Mouse (Mus musculus): Measurements from ENCODE around the gene Lrrc28.

Gene Lrrc28

GRCm38 (mm10) chr7:67644833-67645680 lies at the start of gene Lrrc28:
Gene Lrrc28 (minus strand): TSS chr7:67645268.
- WGBS = under 1% methylated on average over 55 of the region's 55 CpGs

GRCm38 (mm10) chr7:67692791-67693538 lies 47.9 kb upstream of the Lrrc28 start:
- 93% methylated on average over 23 of the region's 23 CpGs for WGBS

- WGBS = 84% methylated on average over 3 of the region's 3 CpGs
Measured at GRCm38 (mm10) chr7:67692141-67692540, 47.1 kb upstream of the Lrrc28 start.

GRCm38 (mm10) chr7:67691036-67691435 lies 46.0 kb upstream of the Lrrc28 start:
- WGBS = 82% methylated on average over 6 of the region's 6 CpGs

GRCm38 (mm10) chr7:67689793-67690192 lies 44.7 kb upstream of the Lrrc28 start:
- 77% methylated on average over 7 of the region's 7 CpGs for WGBS

GRCm38 (mm10) chr7:67688281-67688680 lies 43.2 kb upstream of the Lrrc28 start:
- WGBS = 32% methylated on average over 3 of the region's 3 CpGs

GRCm38 (mm10) chr7:67686545-67686944 lies 41.5 kb upstream of the Lrrc28 start:
- WGBS = 89% methylated on average over 3 of the region's 3 CpGs

GRCm38 (mm10) chr7:67683006-67683405 lies 37.9 kb upstream of the Lrrc28 start:
- WGBS = 88% methylated on average over 16 of the region's 16 CpGs

GRCm38 (mm10) chr7:67681078-67681477 lies 36.0 kb upstream of the Lrrc28 start:
- 68% methylated on average over 9 of the region's 9 CpGs for WGBS

- WGBS = 97% methylated on average over 16 of the region's 16 CpGs
Measured at GRCm38 (mm10) chr7:67678878-67679499, 33.9 kb upstream of the Lrrc28 start.

- 87% methylated on average over 5 of the region's 5 CpGs for WGBS
Measured at GRCm38 (mm10) chr7:67673656-67674055, 28.6 kb upstream of the Lrrc28 start.

GRCm38 (mm10) chr7:67672650-67673049 lies 27.6 kb upstream of the Lrrc28 start:
- WGBS = 2% methylated on average over 10 of the region's 10 CpGs

GRCm38 (mm10) chr7:67670965-67671364 lies 25.9 kb upstream of the Lrrc28 start:
- 81% methylated on average over 1 of the region's 1 CpGs for WGBS

GRCm38 (mm10) chr7:67663981-67664694 lies 19.1 kb upstream of the Lrrc28 start:
- 79% methylated on average over 14 of the region's 14 CpGs for WGBS

GRCm38 (mm10) chr7:67662424-67662823 lies 17.4 kb upstream of the Lrrc28 start:
- 94% methylated on average over 5 of the region's 5 CpGs for WGBS

GRCm38 (mm10) chr7:67658110-67658509 lies 13.0 kb upstream of the Lrrc28 start:
- 84% methylated on average over 4 of the region's 4 CpGs for WGBS

GRCm38 (mm10) chr7:67655186-67655585 lies 10.1 kb upstream of the Lrrc28 start:
- WGBS = 55% methylated on average over 1 of the region's 1 CpGs

- 56% methylated on average over 7 of the region's 7 CpGs for WGBS
Measured at GRCm38 (mm10) chr7:67654668-67655067, 9.6 kb upstream of the Lrrc28 start.

- WGBS = 55% methylated on average over 5 of the region's 5 CpGs
Measured at GRCm38 (mm10) chr7:67652211-67652610, 7.1 kb upstream of the Lrrc28 start.

- WGBS = 72% methylated on average over 4 of the region's 4 CpGs
Measured at GRCm38 (mm10) chr7:67648376-67648775, 3.3 kb upstream of the Lrrc28 start.

- WGBS = 10% methylated on average over 5 of the region's 5 CpGs
Measured at GRCm38 (mm10) chr7:67647277-67647676, 2.2 kb upstream of the Lrrc28 start, which contains the start of gene Ttc23. Gene Ttc23 (plus strand): TSS chr7:67647410.

- 11% methylated on average over 6 of the region's 6 CpGs for WGBS
Measured at GRCm38 (mm10) chr7:67646131-67646530, 1.1 kb upstream of the Lrrc28 start.

All from cerebral cortex, adult 2 months (tissue).